Mouse (Mus musculus): Measurements from ENCODE around the gene Hyou1.
"Not testable (repeated sequence)": the region's sequence is repeated elsewhere in the genome, so short reads cannot be mapped to it uniquely, and the experiment has no call there.

GRCm38 (mm10) chr9:44336513-44336912 lies 42.8 kb upstream of the Hyou1 start:
- TF ChIP-seq CTCF (IDR thresholded peaks at IDR 0.05; ENCODE audit: borderline replicate concordance, extremely low read depth, insufficient read depth, insufficient read length); POLR2A (IDR thresholded peaks at IDR 0.05; ENCODE audit: borderline replicate concordance, extremely low read depth, insufficient read depth, insufficient read length, poor library complexity, severe bottlenecking): not testable (repeated sequence)

All from brain, embryonic 14.5 days (tissue).